Mouse (Mus musculus) kidney, adult 10 weeks (tissue): ENCODE measurements around the gene Abca8a. TPM values are rescaled to one million over a fixed set of nuclear protein-coding genes. Genes with fewer than 3 reads are reported as not detected.

Experiments
- polyA plus RNA-seq: library from polyadenylated mRNA; stranded (reverse); fragments of 350-450 nt; fragmentation: Illumina TruSeq; extraction: RNeasy Lipid Tissue Mini Kit (QIAGEN cat#74804); gene quantifications from one replicate; pipeline ENCODE4 v1.2.3, GENCODE M21; 2014; ENCODE audit warnings: low read depth, low replicate concordance

Abca8a gene
- polyA plus RNA-seq = 32.0 TPM

GRCm38 (mm10) chr11:110095858-110096257, at the start of gene Abca8a:
Gene Abca8a (minus strand): TSS chr11:110095978.

GRCm38 (mm10) chr11:109995624-109996023, 100.2 kb downstream of the Abca8a start, which contains the start of gene Abca8b:
Gene Abca8b (minus strand): TSS chr11:109995845.

Other genes with a start within 250 kb of the Abca8a start
- 4.2 TPM for gene Abca8b, start 100.1 kb downstream of the Abca8a start, polyA plus RNA-seq
- 15.5 TPM for gene Abca9, start 72.2 kb upstream of the Abca8a start, polyA plus RNA-seq
- gene Abca6, start 155.8 kb upstream of the Abca8a start, polyA plus RNA-seq = 2.6 TPM
- gene Abca5, start 241.7 kb upstream of the Abca8a start, polyA plus RNA-seq = 23.7 TPM